Comparison of ENCODE assay signal across 8 mouse cellular contexts in the genomic region with DNA sequence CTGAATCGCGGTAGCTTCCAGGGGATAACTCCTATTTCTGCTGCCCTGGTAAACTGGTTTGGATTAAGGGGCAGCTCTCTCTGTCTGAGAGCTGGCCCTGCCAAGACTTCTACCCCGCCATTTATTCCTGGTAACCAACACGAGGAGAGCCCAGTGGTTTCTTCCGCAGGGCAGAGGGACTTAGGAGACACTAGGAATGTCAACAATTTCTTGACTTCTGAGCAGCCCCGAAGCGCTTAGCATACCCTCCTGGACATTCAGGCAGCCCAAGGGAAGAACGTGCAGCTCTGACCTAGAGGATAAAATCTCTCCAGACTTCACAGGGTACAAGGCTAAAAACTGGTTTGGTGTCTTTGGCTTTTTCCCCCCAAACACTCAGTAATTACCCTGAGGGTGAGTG. TPM values are rescaled to one million over a fixed set of nuclear protein-coding genes. Genes with fewer than 3 reads are reported as not detected.
DNase-seq lines count a peak whose midpoint lies in the region; ATAC-seq and TF ChIP-seq lines count a peak whose summit lies in the region.

No protein-coding gene starts in this region.

- TF ChIP-seq CTCF in gastrocnemius, adult 2 months (IDR thresholded peaks at IDR 0.05) = no peak
- no peak for TF ChIP-seq CTCF in liver, postnatal 0 days (IDR thresholded peaks at IDR 0.05; ENCODE audit: low read depth)

- peak overlapping the region; percentile 47 for H3K4me3 ChIP-seq in gastrocnemius, adult 2 months
- no peak overlapping the region for H3K4me3 ChIP-seq in hindbrain, embryonic 11.5 days (ENCODE audit: low read depth, low read length)
- H3K4me3 ChIP-seq in liver, postnatal 0 days (ENCODE audit: low read depth, low read length) = no peak overlapping the region

- peak overlapping the region; percentile 18; the same call in 1 of the 2 replicates for H3K4me2 ChIP-seq in hindbrain, embryonic 11.5 days (replicated peaks; ENCODE audit: low read depth, low read length)
- peak overlapping the region; percentile 58 for H3K4me2 ChIP-seq in liver, postnatal 0 days (ENCODE audit: low read depth, low read length)

- TF ChIP-seq EP300 in liver, postnatal 0 days (IDR thresholded peaks at IDR 0.05; ENCODE audit: low read depth) = no peak

- H3K27me3 ChIP-seq in hindbrain, embryonic 11.5 days (ENCODE audit: control insufficient read depth, insufficient read depth, low read length) = 0 out of 2 replicates have a peak, but pooled peaks cover 3% of the 10 kb centered on the region
- no peaks in the 10 kb centered on the region for H3K27me3 ChIP-seq in liver, postnatal 0 days (ENCODE audit: insufficient read depth, low read length)

- no peak overlapping the region for H3K27ac ChIP-seq in gastrocnemius, adult 2 months
- no peak overlapping the region for H3K27ac ChIP-seq in hindbrain, embryonic 11.5 days (ENCODE audit: low read depth, low read length)
- no peak overlapping the region for H3K27ac ChIP-seq in liver, postnatal 0 days (ENCODE audit: low read depth)

- H3K9me3 ChIP-seq in hindbrain, embryonic 11.5 days (ENCODE audit: control insufficient read depth, low read length) = no peaks in the 10 kb centered on the region
- H3K9me3 ChIP-seq in liver, postnatal 0 days (ENCODE audit: low read length) = no peaks in the 10 kb centered on the region

- intact Hi-C loops in gastrocnemius, adult 2 months (cut with DNase I) = no loop called here

- 4% methylated on average over 8 of the region's 8 CpGs for WGBS in hindbrain, embryonic 11.5 days
- WGBS in liver, postnatal 0 days (ENCODE audit: insufficient replicate concordance) = 33% methylated on average over 8 of the region's 8 CpGs

- DNase-seq in gastrocnemius, adult 2 months = no peak
- DNase-seq in gastrocnemius, postnatal 25 days = no peak
- peak; percentile 78 for DNase-seq in ES-CJ7 (ENCODE audit: low read depth, low spot score)
- DNase-seq in hindbrain, embryonic 11.5 days (ENCODE audit: low spot score) = no peak
- DNase-seq in liver, postnatal 0 days = no peak
- DNase-seq in ovary, postnatal 14 days (ENCODE audit: low spot score) = no peak
- DNase-seq in right cerebral cortex, postnatal 4 days = no peak
- no peak for DNase-seq in kidney, postnatal 36 days

- peak; percentile 21; the same call in 1 of the 2 replicates for ATAC-seq in hindbrain, embryonic 11.5 days (ENCODE audit: low FRiP score)
- ATAC-seq in liver, postnatal 0 days = 0 out of 2 replicates have a peak, but pooled peaks have one; percentile 5

- H3K4me1 ChIP-seq in hindbrain, embryonic 11.5 days (replicated peaks; ENCODE audit: control insufficient read depth, insufficient read depth, low read length) = peaks cover 5% of the 10 kb centered on the region; the same call in 1 of the 2 replicates
- peaks cover 15% of the 10 kb centered on the region for H3K4me1 ChIP-seq in liver, postnatal 0 days (ENCODE audit: insufficient read depth)

- no peak overlapping the region for H3K9ac ChIP-seq in hindbrain, embryonic 11.5 days (ENCODE audit: low read depth, low read length)
- no peak overlapping the region for H3K9ac ChIP-seq in liver, postnatal 0 days (replicated peaks)

- no peaks in the 10 kb centered on the region for H3K36me3 ChIP-seq in hindbrain, embryonic 11.5 days (ENCODE audit: control insufficient read depth, insufficient read depth, low read length)
- no peaks in the 10 kb centered on the region for H3K36me3 ChIP-seq in liver, postnatal 0 days (replicated peaks; ENCODE audit: insufficient read depth, low read length)

RNA-seq across cellular contexts. Expression of a gene that starts 10.1 kb away (rescaled TPM):
- total RNA-seq in gastrocnemius, adult 2 months (2021) = 1 to 10 TPM; 7.1 to 7.5 TPM
- total RNA-seq in gastrocnemius, postnatal 25 days (2021) = 10 to 100 TPM; 11.1 to 13.3 TPM
- polyA plus RNA-seq in hindbrain, embryonic 11.5 days (2014; fragmentation: Nextera tagmentation; extraction: Ambion mirVana) = 12.8 and 17.5 TPM in 2 replicates
- 2.6 and 2.7 TPM in 2 replicates for polyA plus RNA-seq in liver, postnatal 0 days (2015; fragmentation: Nextera tagmentation; extraction: Ambion mirVana)
